Mouse (Mus musculus) CH12.LX (cell line): Measurements from ENCODE around the gene Ctbs. TPM values are rescaled to one million over a fixed set of nuclear protein-coding genes. Genes with fewer than 3 reads are reported as not detected.

Experiments
- DNase-seq: peaks from one replicate; pipeline ENCODE4 v3.0.0-alpha.2; 2013; ENCODE audit errors: extremely low read depth
- H3K27ac ChIP-seq: 2 replicates; pipeline ENCODE4 v1.5.1; 2012; ENCODE audit warnings: low read depth, mild to moderate bottlenecking, control low read depth, moderate library complexity; ENCODE audit not compliant: insufficient read depth
- H3K27me3 ChIP-seq: replicated peaks from 2 replicates; pipeline ENCODE3; 2012; ENCODE audit warnings: inconsistent platforms
- H3K36me3 ChIP-seq, 2 experiments: replicated peaks in 1 of 2; 2 replicates each; pipeline versions ENCODE3 to v1.6.1; 2012; ENCODE audit warnings: inconsistent platforms in 1 of 2, low read length in 1 of 2, mild to moderate bottlenecking in 1 of 2, mixed read lengths in 1 of 2, moderate library complexity in 1 of 2; ENCODE audit not compliant: control insufficient read depth in 1 of 2, insufficient read depth in 1 of 2
- H3K4me1 ChIP-seq, 2 experiments: 2 replicates each; pipeline ENCODE4 v1.6.1; 2012; ENCODE audit warnings: inconsistent platforms in 1 of 2, moderate library complexity in 1 of 2; ENCODE audit not compliant: insufficient read depth in 2 of 2, control insufficient read depth in 1 of 2
- H3K4me2 ChIP-seq: 2 replicates; pipeline ENCODE4 v1.6.1; 2012; ENCODE audit warnings: low read depth, mild to moderate bottlenecking, control low read depth; ENCODE audit not compliant: poor library complexity, insufficient read depth, severe bottlenecking
- H3K4me3 ChIP-seq, 3 experiments: fragments of 150-350 bp in 1 of 3; sonication (generic) in 1 of 3; replicated peaks in 1 of 3; 2 replicates each; pipeline versions ENCODE3 to v1.5.1; 2011 to 2012; ENCODE audit warnings: low read depth in 2 of 3, low read length in 2 of 3, mild to moderate bottlenecking in 2 of 3, moderate library complexity in 2 of 3, control low read depth in 1 of 3, improper control_type of control experiment in 1 of 3, inconsistent platforms in 1 of 3, mixed read lengths in 1 of 3; ENCODE audit not compliant: poor library complexity in 1 of 3
- H3K79me2 ChIP-seq: replicated peaks from 2 replicates; pipeline ENCODE4 v1.6.1; 2012; ENCODE audit warnings: mild to moderate bottlenecking, moderate library complexity; ENCODE audit not compliant: control insufficient read depth, poor library complexity, insufficient read depth, severe bottlenecking; ENCODE audit errors: extremely low read depth
- H3K9ac ChIP-seq: 2 replicates; pipeline ENCODE4 v1.6.1; 2012; ENCODE audit warnings: low read depth, mild to moderate bottlenecking, control low read depth, moderate library complexity; ENCODE audit not compliant: insufficient read depth
- H3K9me3 ChIP-seq: replicated peaks from 2 replicates; pipeline ENCODE3; 2012; ENCODE audit warnings: low read length, inconsistent platforms, mixed read lengths
- CHD2 ChIP-seq: IDR thresholded peaks from 2 replicates; pipeline ENCODE4 v1.6.1; 2011; ENCODE audit warnings: low read length, improper control_type of control experiment
- CTCF ChIP-seq, 2 experiments: IDR thresholded peaks in 1 of 2; conservative IDR thresholded peaks in 1 of 2; 2 replicates each; pipeline ENCODE4 v1.5.1; 2011 to 2012; ENCODE audit warnings: low read depth in 2 of 2, low read length in 2 of 2, improper control_type of control experiment in 1 of 2, inconsistent platforms in 1 of 2, mild to moderate bottlenecking in 1 of 2, moderate library complexity in 1 of 2
- ELF1 ChIP-seq: IDR thresholded peaks from 2 replicates; pipeline ENCODE4 v1.6.1; 2014; ENCODE audit warnings: low read depth, mild to moderate bottlenecking, inconsistent platforms, low read length, improper control_type of control experiment
- ETS1 ChIP-seq: conservative IDR thresholded peaks from 2 replicates; pipeline ENCODE4 v1.6.1; 2012; ENCODE audit warnings: low read depth, mild to moderate bottlenecking, inconsistent platforms, low read length, improper control_type of control experiment, moderate library complexity
- GABPA ChIP-seq: IDR thresholded peaks from 2 replicates; pipeline ENCODE4 v1.6.1; 2012; ENCODE audit warnings: low read depth, low read length, improper control_type of control experiment, inconsistent platforms; ENCODE audit not compliant: insufficient replicate concordance
- KAT2A ChIP-seq: IDR thresholded peaks from 2 replicates; pipeline ENCODE4 v1.6.1; 2012; ENCODE audit warnings: low read length, improper control_type of control experiment, inconsistent platforms; ENCODE audit not compliant: insufficient replicate concordance
- MAX ChIP-seq: IDR thresholded peaks from 2 replicates; pipeline ENCODE4 v1.6.1; 2011; ENCODE audit warnings: low read length, improper control_type of control experiment
- MYC ChIP-seq: IDR thresholded peaks from 2 replicates; pipeline ENCODE4 v1.6.1; 2011; ENCODE audit warnings: low read depth, mild to moderate bottlenecking, improper control_type of control experiment, low read length
- PAX5 ChIP-seq: IDR thresholded peaks from 2 replicates; pipeline ENCODE4 v1.6.1; 2012; ENCODE audit warnings: low read length, inconsistent platforms, mixed read lengths
- POLR2A ChIP-seq: IDR thresholded peaks from 2 replicates; pipeline ENCODE4 v1.6.1; 2011; ENCODE audit warnings: low read depth, mild to moderate bottlenecking, improper control_type of control experiment, low read length
- RAD21 ChIP-seq: IDR thresholded peaks from 2 replicates; pipeline ENCODE4 v1.6.1; 2011; ENCODE audit warnings: low read depth, mild to moderate bottlenecking, low read length, improper control_type of control experiment, moderate library complexity
- RCOR1 ChIP-seq: conservative IDR thresholded peaks from 2 replicates; pipeline ENCODE4 v1.6.1; 2012; ENCODE audit warnings: low read depth, mild to moderate bottlenecking, inconsistent platforms, low read length, improper control_type of control experiment
- SMC3 ChIP-seq: IDR thresholded peaks from 2 replicates; pipeline ENCODE4 v1.6.1; 2011; ENCODE audit warnings: low read depth, low read length, improper control_type of control experiment
- TBP ChIP-seq: conservative IDR thresholded peaks from 2 replicates; pipeline ENCODE4 v1.6.1; 2011; ENCODE audit warnings: low read depth, low read length, improper control_type of control experiment
- ZMIZ1 ChIP-seq: IDR thresholded peaks from 2 replicates; pipeline ENCODE4 v1.6.1; 2012; ENCODE audit warnings: low read depth, mild to moderate bottlenecking, inconsistent platforms, low read length, improper control_type of control experiment
- dilution Hi-C: fragments of 300-500 bp; cut with MboI; formaldehyde crosslinking; loops from 2 replicates; pipeline ENCODE4 v1.14.3; 2020; ENCODE audit warnings: low sequenced_read_pairs; ENCODE audit not compliant: extremely low pct_unique_long_range_greater_than_20kb, extremely low pct_ligation_motif_present
- in situ Hi-C: fragments of 300-500 bp; cut with MboI; formaldehyde crosslinking; loops from 3 replicates; pipeline ENCODE4 v1.14.3; 2019; ENCODE audit warnings: low sequenced_read_pairs, low pct_ligation_motif_present, low pct_unique_long_range_greater_than_20kb, mixed read lengths
- polyA plus RNA-seq: library from polyadenylated mRNA; unstranded; fragments of >175 nt; gene quantifications from 2 replicates; pipeline ENCODE4 v1.2.1, GENCODE M21; 2012; ENCODE audit warnings: low read depth; ENCODE audit not compliant: insufficient read length
- total RNA-seq, 2 experiments: library from RNA; depleted of rRNA; stranded (reverse); fragments of 300-350 nt in 1 of 2; fragments of >200 nt in 1 of 2; gene quantifications; 2 replicates each; pipeline ENCODE4 v1.2.3; 2012 to 2014

Gene Ctbs
- total and polyA plus RNA-seq, 3 experiments: 21.4 to 48.8 (median 33.5) TPM

GRCm38 (mm10) chr3:146434686-146435085 lies 14.9 kb upstream of the Ctbs start:
- Histone ChIP-seq H3K36me3 (peaks cover 42 to 80% of the 10 kb centered on the region in 2 experiments), H3K4me3 (no peak overlapping the region), H3K4me1 (no peaks in the 10 kb centered on the region), H3K9me3 (no peaks in the 10 kb centered on the region), H3K27ac (no peak overlapping the region), H3K4me2 (no peak overlapping the region), H3K79me2 (no peaks in the 10 kb centered on the region), H3K9ac (no peak overlapping the region), H3K27me3 (no peaks in the 10 kb centered on the region)
- TF ChIP-seq ZMIZ1 (no peak), KAT2A (no peak), MAX (no peak), RCOR1 (no peak), CHD2 (no peak), CTCF (conservative IDR thresholded peaks at IDR 0.05 in 1 of 2, IDR thresholded peaks at IDR 0.05 in 1 of 2; ENCODE audit: low read depth in 2 of 2, low read length in 2 of 2) (no peak), MYC (no peak)
- in situ Hi-C loops: no loop called here
- no peak for DNase-seq
- dilution Hi-C loops: no loop called here

- Histone ChIP-seq H3K9ac (no peak overlapping the region), H3K4me1 (no peaks in the 10 kb centered on the region), H3K4me2 (no peak overlapping the region), H3K9me3 (no peaks in the 10 kb centered on the region), H3K36me3 (peaks cover 45 to 81% of the 10 kb centered on the region in 2 experiments), H3K27me3 (no peaks in the 10 kb centered on the region), H3K4me3 (no peak overlapping the region), H3K79me2 (no peaks in the 10 kb centered on the region), H3K27ac (no peak overlapping the region)
- DNase-seq: no peak
- in situ Hi-C loops: no loop called here
- dilution Hi-C loops: no loop called here
- TF ChIP-seq RAD21: no peak
Observed at GRCm38 (mm10) chr3:146435533-146435932, 14.1 kb upstream of the Ctbs start.

GRCm38 (mm10) chr3:146436114-146436513 lies 13.5 kb upstream of the Ctbs start:
- Histone ChIP-seq H3K36me3 (peaks cover 41 to 78% of the 10 kb centered on the region in 2 experiments), H3K27me3 (no peaks in the 10 kb centered on the region), H3K4me2 (no peak overlapping the region), H3K79me2 (no peaks in the 10 kb centered on the region), H3K27ac (no peak overlapping the region), H3K9ac (no peak overlapping the region), H3K4me3 (no peak overlapping the region), H3K9me3 (no peaks in the 10 kb centered on the region), H3K4me1 (no peaks in the 10 kb centered on the region)
- dilution Hi-C loops (no loop called here), in situ Hi-C loops (no loop called here)
- TF ChIP-seq MAX: no peak
- TF ChIP-seq SMC3: no peak
- TF ChIP-seq GABPA: no peak
- no peak for TF ChIP-seq PAX5
- no peak for TF ChIP-seq ETS1
- TF ChIP-seq POLR2A: no peak
- no peak for TF ChIP-seq CTCF (conservative IDR thresholded peaks at IDR 0.05 in 1 of 2, IDR thresholded peaks at IDR 0.05 in 1 of 2; ENCODE audit: low read depth in 2 of 2, low read length in 2 of 2)
- no peak for TF ChIP-seq MYC
- TF ChIP-seq ELF1: no peak
- no peak for TF ChIP-seq TBP
- no peak for DNase-seq
